Mouse (Mus musculus): Measurements from ENCODE around the gene Mid1. TPM values are rescaled to one million over a fixed set of nuclear protein-coding genes. Genes with fewer than 3 reads are reported as not detected.

Gene Mid1
- 7.8 and 9.6 TPM in 2 replicates for total RNA-seq (2014; rRNA removed)
- 3.1 and 3.3 TPM in 2 replicates for polyA plus RNA-seq (2015; fragmentation: Nextera tagmentation; extraction: Ambion mirVana)

DNA sequence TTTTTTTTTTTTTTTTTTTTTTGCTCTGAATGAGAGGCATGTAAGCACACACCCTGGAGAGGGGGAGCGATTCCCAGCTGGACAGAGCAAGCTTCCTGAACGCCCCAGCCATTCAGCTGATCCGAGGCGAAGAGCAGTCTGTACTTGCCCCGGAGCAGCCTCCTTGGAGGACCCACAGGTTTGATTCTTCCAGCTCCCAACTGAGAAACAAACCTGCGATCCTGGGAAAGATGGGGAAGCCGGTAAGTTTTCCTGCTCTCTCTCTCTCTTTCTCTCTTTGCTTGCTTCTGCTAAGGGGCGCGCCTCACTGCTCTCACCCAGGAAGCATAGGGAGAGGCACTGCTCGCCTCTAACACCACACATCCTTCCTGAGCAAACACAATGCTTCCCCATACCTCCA is at the start of gene Mid1:
Gene Mid1, plus strand, starts transcription at position 69 of the 400 bp plus-strand sequence.
- Histone ChIP-seq H3K4me2 (ENCODE audit: low read depth, low read length, poor library complexity, severe bottlenecking) (peak within 1 kb of the TSS; percentile 44), H3K36me3 (ENCODE audit: insufficient read depth, low read length) (no peaks in the 10 kb centered on the region), H3K9ac (replicated peaks; ENCODE audit: low read length, poor library complexity, severe bottlenecking) (no peak within 1 kb of the TSS), H3K27ac (ENCODE audit: low read depth, low read length) (no peak within 1 kb of the TSS), H3K4me3 (ENCODE audit: low read depth, low read length) (peak within 1 kb of the TSS; percentile 22; the same call in 1 of the 2 replicates), H3K4me1 (ENCODE audit: insufficient read depth, low read length) (no peaks in the 10 kb centered on the region), H3K27me3 (ENCODE audit: insufficient read depth, low read length) (no peaks in the 10 kb centered on the region), H3K9me3 (ENCODE audit: low read length) (no peaks in the 10 kb centered on the region)
- DNase-seq (ENCODE audit: low spot score) (no peak), ATAC-seq (ENCODE audit: low FRiP score) (no peak)
- no peak for TF ChIP-seq CTCF (IDR thresholded peaks at IDR 0.05)
- 23% methylated on average over 10 of the region's 10 CpGs for WGBS

- Histone ChIP-seq H3K9ac (replicated peaks; ENCODE audit: low read length, poor library complexity, severe bottlenecking) (no peak overlapping the region), H3K36me3 (ENCODE audit: insufficient read depth, low read length) (no peaks in the 10 kb centered on the region), H3K4me2 (ENCODE audit: low read depth, low read length, poor library complexity, severe bottlenecking) (no peak overlapping the region), H3K4me3 (ENCODE audit: low read depth, low read length) (no peak overlapping the region), H3K27ac (ENCODE audit: low read depth, low read length) (no peak overlapping the region), H3K27me3 (ENCODE audit: insufficient read depth, low read length) (no peaks in the 10 kb centered on the region; the same call in 1 of the 2 replicates), H3K4me1 (ENCODE audit: insufficient read depth, low read length) (no peaks in the 10 kb centered on the region), H3K9me3 (ENCODE audit: low read length) (no peaks in the 10 kb centered on the region)
- no peak for TF ChIP-seq CTCF (IDR thresholded peaks at IDR 0.05)
- no peak for ATAC-seq (ENCODE audit: low FRiP score)
- no peak for DNase-seq (ENCODE audit: low spot score)
Measured at GRCm38 (mm10) chrX:169673056-169673455, 11.9 kb upstream of the Mid1 start.

- WGBS, result 60% methylated on average over 4 of the region's 4 CpGs
- Histone ChIP-seq H3K36me3 (ENCODE audit: insufficient read depth, low read length) (no peaks in the 10 kb centered on the region), H3K4me1 (ENCODE audit: insufficient read depth, low read length) (no peaks in the 10 kb centered on the region), H3K4me2 (ENCODE audit: low read depth, low read length, poor library complexity, severe bottlenecking) (no peak overlapping the region), H3K27ac (ENCODE audit: low read depth, low read length) (no peak overlapping the region), H3K9ac (replicated peaks; ENCODE audit: low read length, poor library complexity, severe bottlenecking) (no peak overlapping the region), H3K27me3 (ENCODE audit: insufficient read depth, low read length) (no peaks in the 10 kb centered on the region), H3K9me3 (ENCODE audit: low read length) (no peaks in the 10 kb centered on the region), H3K4me3 (ENCODE audit: low read depth, low read length) (no peak overlapping the region)
- ATAC-seq (ENCODE audit: low FRiP score) (no peak), DNase-seq (ENCODE audit: low spot score) (no peak)
- no peak for TF ChIP-seq CTCF (IDR thresholded peaks at IDR 0.05)
Measured at GRCm38 (mm10) chrX:169676313-169676712, 8.7 kb upstream of the Mid1 start.

GRCm38 (mm10) chrX:169685731-169686130 is 732 bp downstream of the Mid1 start:
- 31% methylated on average over 8 of the region's 8 CpGs for WGBS
- H3K36me3 ChIP-seq (ENCODE audit: insufficient read depth, low read length), result no peaks in the 10 kb centered on the region

DNA sequence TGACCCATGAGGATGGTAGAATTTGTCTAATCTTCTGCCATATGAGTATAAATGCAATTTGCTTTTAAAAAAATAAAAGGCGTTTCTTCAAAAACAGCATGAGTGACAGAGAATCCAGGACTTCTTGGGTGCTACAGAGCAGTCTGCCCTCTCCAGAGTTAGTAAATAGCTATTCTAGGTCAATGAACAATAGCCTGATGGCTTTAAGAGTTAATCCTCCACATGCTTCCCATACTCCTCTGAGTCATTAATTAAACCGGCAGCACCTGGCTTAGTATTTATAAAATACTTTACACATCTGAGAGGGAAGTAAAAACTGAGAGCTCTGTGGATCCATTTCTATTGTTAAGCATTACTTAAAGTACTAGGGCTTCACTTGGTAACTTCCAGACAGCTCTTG is 6.2 kb downstream of the Mid1 start:
- no peak overlapping the region for H3K27ac ChIP-seq (ENCODE audit: low read depth, low read length)
- H3K27me3 ChIP-seq (ENCODE audit: insufficient read depth, low read length), result no peaks in the 10 kb centered on the region; the same call in 1 of the 2 replicates
- no peak overlapping the region for H3K9ac ChIP-seq (replicated peaks; ENCODE audit: low read length, poor library complexity, severe bottlenecking)
- H3K36me3 ChIP-seq (ENCODE audit: insufficient read depth, low read length), result no peaks in the 10 kb centered on the region
- DNase-seq (ENCODE audit: low spot score), result no peak
- no peaks in the 10 kb centered on the region for H3K4me1 ChIP-seq (ENCODE audit: insufficient read depth, low read length)
- no peak for TF ChIP-seq CTCF (IDR thresholded peaks at IDR 0.05)
- ATAC-seq (ENCODE audit: low FRiP score), result no peak
- WGBS, result 58% methylated on average over 2 of the region's 2 CpGs
- no peak overlapping the region for H3K4me2 ChIP-seq (ENCODE audit: low read depth, low read length, poor library complexity, severe bottlenecking)
- H3K4me3 ChIP-seq (ENCODE audit: low read depth, low read length), result no peak overlapping the region
- no peaks in the 10 kb centered on the region for H3K9me3 ChIP-seq (ENCODE audit: low read length)

More at GRCm38 (mm10) chrX:169685731-169686130, 732 bp downstream of the Mid1 start:
- Histone ChIP-seq H3K9me3 (ENCODE audit: low read length) (no peaks in the 10 kb centered on the region), H3K4me1 (ENCODE audit: insufficient read depth, low read length) (no peaks in the 10 kb centered on the region), H3K4me2 (ENCODE audit: low read depth, low read length, poor library complexity, severe bottlenecking) (peak overlapping the region; percentile 44; the same call in 1 of the 2 replicates), H3K4me3 (ENCODE audit: low read depth, low read length) (peak overlapping the region; percentile 22; the same call in 1 of the 2 replicates), H3K27ac (ENCODE audit: low read depth, low read length) (no peak overlapping the region), H3K9ac (replicated peaks; ENCODE audit: low read length, poor library complexity, severe bottlenecking) (no peak overlapping the region), H3K27me3 (ENCODE audit: insufficient read depth, low read length) (no peaks in the 10 kb centered on the region)
- DNase-seq (ENCODE audit: low spot score) (no peak), ATAC-seq (ENCODE audit: low FRiP score) (no peak)
- no peak for TF ChIP-seq CTCF (IDR thresholded peaks at IDR 0.05)

DNA sequence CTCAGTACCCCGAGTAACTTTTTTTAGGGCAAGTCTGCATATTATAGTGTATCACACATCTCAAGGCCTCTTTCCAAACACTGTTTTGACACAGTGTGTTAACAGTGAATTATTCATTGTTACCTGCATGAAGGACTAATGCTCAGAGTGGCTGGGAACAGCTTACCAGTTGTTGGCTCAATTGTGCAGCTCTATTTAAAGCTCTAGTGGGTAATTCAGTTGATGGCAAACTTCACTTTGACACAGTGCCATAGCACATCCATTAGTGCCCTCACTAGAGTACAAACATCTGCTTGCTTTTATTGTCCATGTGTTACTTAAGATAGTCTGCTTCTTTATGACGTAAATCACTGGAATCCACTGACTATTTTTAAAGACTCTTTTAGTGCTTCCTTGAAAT is 6.7 kb downstream of the Mid1 start:
- Histone ChIP-seq H3K4me1 (ENCODE audit: insufficient read depth, low read length) (no peaks in the 10 kb centered on the region), H3K4me3 (ENCODE audit: low read depth, low read length) (no peak overlapping the region), H3K36me3 (ENCODE audit: insufficient read depth, low read length) (no peaks in the 10 kb centered on the region), H3K27ac (ENCODE audit: low read depth, low read length) (no peak overlapping the region), H3K27me3 (ENCODE audit: insufficient read depth, low read length) (no peaks in the 10 kb centered on the region; the same call in 1 of the 2 replicates), H3K4me2 (ENCODE audit: low read depth, low read length, poor library complexity, severe bottlenecking) (no peak overlapping the region), H3K9ac (replicated peaks; ENCODE audit: low read length, poor library complexity, severe bottlenecking) (no peak overlapping the region), H3K9me3 (ENCODE audit: low read length) (no peaks in the 10 kb centered on the region)
- ATAC-seq (ENCODE audit: low FRiP score) (no peak), DNase-seq (ENCODE audit: low spot score) (no peak)
- 70% methylated on average over 2 of the region's 2 CpGs for WGBS
- no peak for TF ChIP-seq CTCF (IDR thresholded peaks at IDR 0.05)
